Mouse (Mus musculus) urinary bladder, postnatal 4 days (tissue): ENCODE results near the gene Ptpn1.

Experiments used
- DNase-seq, 2 experiments: peaks; one replicate each; pipeline ENCODE4 v3.0.0; 2021 to 2022; ENCODE audit warnings: low spot score in 2 of 2

The Ptpn1 gene

GRCm38 (mm10) chr2:167945451-167945850 is 13.6 kb downstream of the Ptpn1 start:
- DNase-seq = no peak

- DNase-seq = no peak
Observed at GRCm38 (mm10) chr2:167947251-167947650, 15.4 kb downstream of the Ptpn1 start.

- DNase-seq = no peak
Observed at GRCm38 (mm10) chr2:167948047-167948446, 16.2 kb downstream of the Ptpn1 start.

GRCm38 (mm10) chr2:167948557-167948956 is 16.7 kb downstream of the Ptpn1 start:
- DNase-seq = no peak

GRCm38 (mm10) chr2:167949250-167949649 is 17.4 kb downstream of the Ptpn1 start:
- DNase-seq = no peak

DNA sequence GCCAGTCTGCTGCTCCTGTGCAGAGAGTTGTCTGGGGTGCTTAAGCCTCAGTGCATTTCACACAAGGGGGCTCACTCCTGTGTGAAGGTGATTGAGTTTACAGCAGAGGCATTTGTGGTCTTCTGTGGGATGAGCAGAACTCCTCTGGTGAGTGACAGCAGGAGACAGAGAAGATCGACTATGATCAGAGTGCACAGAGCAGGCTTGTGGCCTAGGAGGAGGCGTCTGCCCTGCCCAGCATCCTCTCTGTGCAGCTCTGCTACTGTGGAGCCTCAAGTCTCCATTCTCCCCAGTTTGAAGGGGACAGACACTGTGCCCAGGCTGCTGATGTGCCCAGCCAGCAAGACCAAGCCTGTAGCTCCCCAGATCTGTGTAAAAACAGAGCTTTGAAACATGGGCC is 18.0 kb downstream of the Ptpn1 start:
- DNase-seq = no peak

DNA sequence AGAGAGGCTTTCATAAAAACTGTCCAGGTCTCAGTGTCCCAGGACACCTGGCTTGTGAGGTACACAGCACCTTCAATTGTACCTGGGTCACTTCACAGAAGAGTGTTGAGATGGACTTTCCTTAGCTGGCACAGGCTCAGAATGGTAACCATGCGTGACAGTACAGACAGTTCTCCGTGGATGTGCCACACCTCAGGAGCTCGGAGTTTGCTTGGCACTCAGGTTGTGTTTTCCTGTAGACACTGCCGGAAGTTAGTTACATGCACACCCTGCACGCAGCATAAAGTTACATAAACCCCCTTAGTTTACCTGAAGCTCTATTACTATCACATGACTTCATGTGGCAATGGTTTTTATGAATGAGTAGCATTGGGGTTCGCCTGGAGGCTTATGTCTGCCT is 18.8 kb downstream of the Ptpn1 start:
- DNase-seq = no peak

- DNase-seq = no peak
Observed at GRCm38 (mm10) chr2:167951301-167952211, 19.7 kb downstream of the Ptpn1 start.

DNA sequence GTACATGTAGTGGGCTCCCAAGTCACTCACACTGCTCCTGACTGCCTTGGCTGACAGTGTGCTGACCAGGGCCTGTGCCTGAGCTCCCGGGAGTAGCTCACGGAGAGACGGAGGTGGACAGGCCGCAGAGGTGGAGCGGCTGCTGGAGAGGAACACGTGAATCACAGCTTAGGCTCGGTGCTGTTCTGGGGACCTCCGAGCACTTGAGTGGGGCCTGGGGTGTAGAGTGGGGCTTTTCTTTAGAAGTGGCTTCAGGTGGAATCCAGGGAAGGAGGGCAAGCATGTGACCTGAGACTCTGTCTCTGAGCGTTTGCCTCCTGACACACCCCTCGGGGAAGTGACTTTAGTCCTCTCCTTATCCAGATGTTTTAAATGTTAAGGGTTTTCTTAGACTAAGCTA is 22.0 kb downstream of the Ptpn1 start:
- DNase-seq = no peak

DNA sequence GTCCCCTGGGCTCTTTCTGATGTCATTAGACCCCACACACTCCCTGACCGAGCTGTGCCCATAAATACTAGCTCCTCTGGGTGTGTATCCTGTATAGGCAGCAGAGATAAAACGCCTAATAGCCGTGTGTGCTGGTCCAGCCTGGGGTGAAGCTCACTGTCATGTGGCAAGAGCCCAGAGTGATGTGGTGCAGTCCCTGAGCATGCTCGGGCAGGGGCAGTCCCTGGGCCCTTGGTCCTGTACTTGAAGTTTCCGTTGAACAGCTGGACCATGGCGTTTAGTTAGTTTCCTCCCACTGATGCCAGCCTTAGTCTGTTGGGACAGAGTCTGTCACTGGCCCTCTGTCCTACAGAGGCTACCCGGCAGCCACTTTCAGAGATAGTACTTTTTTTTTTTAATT is 23.1 kb downstream of the Ptpn1 start:
- DNase-seq = no peak

DNA sequence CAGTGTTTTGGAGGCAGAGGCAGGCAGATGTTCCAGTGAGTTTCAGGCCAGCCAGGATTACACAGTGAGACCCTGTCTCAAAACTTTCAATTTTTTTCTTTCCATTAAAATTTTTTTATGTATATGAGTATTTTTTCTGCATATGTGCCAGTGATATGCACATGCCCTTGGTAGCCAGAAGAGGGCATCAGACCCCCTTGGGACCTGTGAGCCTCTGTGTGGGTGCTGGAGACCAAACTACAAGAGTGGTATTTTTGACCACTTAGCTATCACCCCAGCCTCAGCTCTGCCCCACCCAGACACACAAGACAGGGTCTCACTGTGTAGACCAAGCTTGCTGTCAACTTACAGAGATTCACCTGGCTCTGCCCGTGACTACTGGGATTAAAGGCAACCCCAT is 25.7 kb downstream of the Ptpn1 start:
- no peak for DNase-seq

GRCm38 (mm10) chr2:167958082-167958788 is 26.4 kb downstream of the Ptpn1 start:
- no peak for DNase-seq

GRCm38 (mm10) chr2:167958843-167959242 is 27.0 kb downstream of the Ptpn1 start:
- peak in 1 of 2 experiments; percentile 73 for DNase-seq

GRCm38 (mm10) chr2:167959384-167959911 is 27.6 kb downstream of the Ptpn1 start:
- no peak for DNase-seq

DNA sequence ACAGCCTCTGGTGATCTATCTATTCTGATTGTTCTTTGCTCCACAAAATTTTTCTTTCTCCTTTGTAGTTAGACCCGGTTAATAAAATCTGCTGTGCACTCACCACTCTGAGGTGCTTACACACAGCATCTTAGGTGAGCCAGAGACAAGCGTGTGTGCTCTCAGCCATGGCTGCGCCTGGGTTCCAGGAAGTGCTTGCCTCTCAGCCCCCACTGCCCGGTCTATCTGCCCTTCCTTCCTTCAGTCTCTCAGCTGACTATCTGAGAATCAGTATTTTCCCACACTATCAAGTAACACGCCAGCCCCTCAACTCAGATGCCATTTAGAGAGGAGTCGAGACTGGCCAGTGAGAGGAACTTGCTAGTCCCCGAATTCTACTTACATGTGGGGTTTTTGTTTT is 28.1 kb downstream of the Ptpn1 start:
- DNase-seq = no peak

GRCm38 (mm10) chr2:167960584-167960983 is 28.7 kb downstream of the Ptpn1 start:
- no peak for DNase-seq

DNA sequence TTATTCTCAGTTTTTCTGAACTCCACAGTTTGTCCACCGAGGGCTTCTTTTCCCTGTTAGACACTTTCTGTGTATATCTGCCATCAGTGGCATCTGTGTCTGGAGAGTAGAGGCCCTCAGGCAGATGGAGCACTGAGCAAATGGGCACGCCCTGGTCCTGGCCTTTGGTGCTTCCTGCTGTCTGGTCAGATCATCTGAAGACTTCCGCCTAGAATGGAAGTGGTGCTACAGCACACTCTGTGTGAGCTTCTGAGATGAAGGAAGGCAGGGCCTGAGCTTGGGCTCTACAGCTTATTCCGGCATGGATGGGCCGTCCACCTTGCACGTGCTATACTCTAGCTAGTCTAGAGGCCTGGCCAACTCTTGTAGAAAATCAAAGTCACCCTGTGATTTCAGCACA is 30.5 kb downstream of the Ptpn1 start:
- no peak for DNase-seq

DNA sequence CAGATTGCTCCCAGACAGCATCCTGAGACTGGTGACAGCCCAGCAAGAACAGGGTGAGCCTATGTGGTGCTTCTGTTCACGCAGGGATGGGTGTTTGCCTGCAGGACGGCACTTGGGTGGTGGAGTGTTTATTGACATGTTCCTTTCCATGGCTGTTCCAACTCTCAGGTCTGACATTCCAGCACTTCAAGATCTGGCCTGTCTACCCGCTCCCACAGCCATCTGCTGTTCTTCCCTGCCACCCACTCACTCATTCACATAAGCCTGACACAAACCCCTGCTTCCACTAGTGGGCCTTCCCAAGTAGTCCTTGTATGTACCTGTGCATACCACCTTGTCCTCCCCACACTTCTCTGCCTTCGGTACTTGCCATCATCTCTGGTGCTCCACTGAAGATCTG is 31.3 kb downstream of the Ptpn1 start:
- DNase-seq = no peak

- no peak for DNase-seq
Observed at GRCm38 (mm10) chr2:167963778-167964300, 32.0 kb downstream of the Ptpn1 start.

- no peak for DNase-seq
Observed at GRCm38 (mm10) chr2:167964320-167964719, 32.5 kb downstream of the Ptpn1 start.

GRCm38 (mm10) chr2:167965911-167966310 is 34.1 kb downstream of the Ptpn1 start:
- no peak for DNase-seq

DNA sequence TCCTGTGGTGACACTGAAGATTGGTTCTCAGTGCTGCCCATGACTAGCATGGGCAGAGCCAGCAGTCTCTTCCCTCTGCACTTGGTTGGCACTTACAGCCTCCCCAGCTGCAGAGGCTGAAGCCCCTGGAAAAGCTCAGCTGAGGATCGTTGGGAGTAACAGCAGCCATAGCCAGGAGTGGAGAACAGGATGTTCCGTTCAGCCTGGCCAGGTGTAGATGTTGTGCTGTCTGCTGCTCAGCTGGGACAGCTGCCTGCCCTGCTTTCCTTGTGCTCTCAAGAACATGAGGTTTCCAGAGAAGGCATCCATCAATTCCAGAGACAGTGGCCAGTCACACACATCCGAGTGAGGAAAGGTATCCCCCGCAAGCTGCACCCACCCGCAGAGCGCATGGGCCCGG is 36.6 kb downstream of the Ptpn1 start:
- DNase-seq = no peak
